Comparison of ENCODE assay signal across 8 mouse cellular contexts in genomic region chr9:67633026-67633741, GRCm38 (mm10).
DNase-seq lines count a peak whose midpoint lies in the region; ATAC-seq and TF ChIP-seq lines count a peak whose summit lies in the region.

No protein-coding gene starts in this region.

- DNase-seq in spleen, adult 2 months (ENCODE audit: low read depth in 1 of 2, low spot score in 2 of 2), result no peak
- DNase-seq in spleen, adult 12 weeks (ENCODE audit: low spot score), result no peak
- DNase-seq in embryonic facial prominence, embryonic 11.5 days (ENCODE audit: low spot score), result peak; percentile 63
- no peak for DNase-seq in heart, embryonic 10.5 days (ENCODE audit: low spot score)
- DNase-seq in liver, result peak; percentile 15
- DNase-seq in urinary bladder, postnatal 36 days (ENCODE audit: low spot score in 2 of 2), result peak; percentile 23 to 25

- no peak for TF ChIP-seq CTCF in spleen, adult 2 months (IDR thresholded peaks at IDR 0.05; ENCODE audit: extremely low read depth, insufficient read depth, insufficient read length, insufficient replicate concordance)

- H3K27ac ChIP-seq in spleen, adult 2 months (ENCODE audit: insufficient read depth, low read length), result no peak overlapping the region
- no peak overlapping the region; the same call in 1 of the 2 replicates for H3K27ac ChIP-seq in embryonic facial prominence, embryonic 11.5 days (replicated peaks; ENCODE audit: low read depth, low read length)
- H3K27ac ChIP-seq in heart, embryonic 10.5 days, result peak overlapping the region; percentile 97
- H3K27ac ChIP-seq in kidney, embryonic 14.5 days (ENCODE audit: low read depth, low read length), result peak overlapping the region; percentile 67; the same call in 1 of the 2 replicates
- peak overlapping the region; percentile 92 for H3K27ac ChIP-seq in neural tube, embryonic 13.5 days (replicated peaks)

- no peak for TF ChIP-seq POLR2A in spleen, adult 2 months (IDR thresholded peaks at IDR 0.05; ENCODE audit: low read depth, low read length)

- H3K36me3 ChIP-seq in spleen, adult 2 months (ENCODE audit: control insufficient read depth, insufficient read depth, low read length), result no peaks in the 10 kb centered on the region
- no peaks in the 10 kb centered on the region for H3K36me3 ChIP-seq in embryonic facial prominence, embryonic 11.5 days (replicated peaks; ENCODE audit: control insufficient read depth, insufficient read depth, low read depth, low read length)
- H3K36me3 ChIP-seq in heart, embryonic 10.5 days, result no peaks in the 10 kb centered on the region
- H3K36me3 ChIP-seq in kidney, embryonic 14.5 days (ENCODE audit: control insufficient read depth, insufficient read depth, low read length), result no peaks in the 10 kb centered on the region
- H3K36me3 ChIP-seq in neural tube, embryonic 13.5 days, result no peaks in the 10 kb centered on the region

- H3K4me2 ChIP-seq in embryonic facial prominence, embryonic 11.5 days (ENCODE audit: low read depth, low read length), result peak overlapping the region; percentile 99
- H3K4me2 ChIP-seq in kidney, embryonic 14.5 days (replicated peaks; ENCODE audit: low read depth, low read length), result peak overlapping the region; percentile 99
- H3K4me2 ChIP-seq in neural tube, embryonic 13.5 days, result peak overlapping the region; percentile 89

- WGBS in spleen, adult 2 months, result 2% methylated on average over 50 of the region's 50 CpGs
- under 1% methylated on average over 47 of the region's 50 CpGs for WGBS in embryonic facial prominence, embryonic 11.5 days
- WGBS in heart, embryonic 10.5 days, result under 1% methylated on average over 50 of the region's 50 CpGs
- under 1% methylated on average over 50 of the region's 50 CpGs for WGBS in kidney, embryonic 14.5 days
- under 1% methylated on average over 50 of the region's 50 CpGs for WGBS in neural tube, embryonic 13.5 days

- H3K9ac ChIP-seq in embryonic facial prominence, embryonic 11.5 days (replicated peaks; ENCODE audit: low read length), result peak overlapping the region; percentile 94
- peak overlapping the region; percentile 79 for H3K9ac ChIP-seq in kidney, embryonic 14.5 days (ENCODE audit: low read depth, low read length)
- H3K9ac ChIP-seq in neural tube, embryonic 13.5 days, result peak overlapping the region; percentile 82

- H3K27me3 ChIP-seq in spleen, adult 2 months (ENCODE audit: control insufficient read depth, insufficient read depth, low read length), result peaks cover 11% of the 10 kb centered on the region
- no peaks in the 10 kb centered on the region for H3K27me3 ChIP-seq in embryonic facial prominence, embryonic 11.5 days (ENCODE audit: control insufficient read depth, insufficient read depth, low read length)
- peaks cover 22% of the 10 kb centered on the region for H3K27me3 ChIP-seq in heart, embryonic 10.5 days (ENCODE audit: insufficient read depth, poor library complexity, severe bottlenecking)
- H3K27me3 ChIP-seq in kidney, embryonic 14.5 days (ENCODE audit: control insufficient read depth, insufficient read depth, low read length), result no peaks in the 10 kb centered on the region; the same call in none of the 2 replicates
- peaks cover 22% of the 10 kb centered on the region for H3K27me3 ChIP-seq in neural tube, embryonic 13.5 days

- H3K4me3 ChIP-seq in spleen, adult 2 months (ENCODE audit: extremely low read depth, insufficient read depth, insufficient read length), result peak overlapping the region; percentile 27; the same call in 1 of the 2 replicates
- peak overlapping the region; percentile 82 for H3K4me3 ChIP-seq in embryonic facial prominence, embryonic 11.5 days (ENCODE audit: low read depth, low read length)
- peak overlapping the region; percentile 88 for H3K4me3 ChIP-seq in heart, embryonic 10.5 days
- H3K4me3 ChIP-seq in kidney, embryonic 14.5 days (ENCODE audit: low read length), result peak overlapping the region; percentile 75
- peak overlapping the region; percentile 72 for H3K4me3 ChIP-seq in neural tube, embryonic 13.5 days

- H3K9me3 ChIP-seq in embryonic facial prominence, embryonic 11.5 days (replicated peaks; ENCODE audit: control insufficient read depth, low read length), result no peaks in the 10 kb centered on the region
- H3K9me3 ChIP-seq in heart, embryonic 10.5 days, result no peaks in the 10 kb centered on the region
- H3K9me3 ChIP-seq in kidney, embryonic 14.5 days (ENCODE audit: control insufficient read depth, low read length), result no peaks in the 10 kb centered on the region
- H3K9me3 ChIP-seq in neural tube, embryonic 13.5 days, result no peaks in the 10 kb centered on the region

- ATAC-seq in embryonic facial prominence, embryonic 11.5 days (replicated peaks; ENCODE audit: insufficient number of reproducible peaks, low FRiP score, low TSS enrichment, low read depth), result peak; percentile 35; the same call in 1 of the 2 replicates
- peak; percentile 47; the same call in 1 of the 2 replicates for ATAC-seq in kidney, embryonic 14.5 days (ENCODE audit: low FRiP score, low TSS enrichment)
- peak; percentile 66 for ATAC-seq in neural tube, embryonic 13.5 days (ENCODE audit: low read depth)

- peaks cover 4% of the 10 kb centered on the region for H3K4me1 ChIP-seq in spleen, adult 2 months (ENCODE audit: control insufficient read depth, insufficient read depth, insufficient read length)
- H3K4me1 ChIP-seq in embryonic facial prominence, embryonic 11.5 days (ENCODE audit: control insufficient read depth, insufficient read depth, low read length), result peaks cover 4% of the 10 kb centered on the region
- peaks cover 32% of the 10 kb centered on the region for H3K4me1 ChIP-seq in heart, embryonic 10.5 days
- peaks cover 3% of the 10 kb centered on the region; the same call in 1 of the 2 replicates for H3K4me1 ChIP-seq in kidney, embryonic 14.5 days (ENCODE audit: control insufficient read depth, insufficient read depth, low read length)
- H3K4me1 ChIP-seq in neural tube, embryonic 13.5 days (replicated peaks), result peaks cover 30% of the 10 kb centered on the region

Comparison
In these comparisons a context has a peak if more than half of its experiments do, and no peak if none do; other contexts are left out.
1. DNase-seq: peak in embryonic facial prominence, embryonic 11.5 days (single experiment), liver (single experiment) and urinary bladder, postnatal 36 days (2 of 2); none in spleen, adult 2 months (0 of 2), spleen, adult 12 weeks (single experiment) and heart, embryonic 10.5 days (single experiment).
2. H3K27ac ChIP-seq: peak in heart, embryonic 10.5 days (single experiment), kidney, embryonic 14.5 days (single experiment) and neural tube, embryonic 13.5 days (single experiment); none in spleen, adult 2 months (single experiment) and embryonic facial prominence, embryonic 11.5 days (single experiment).
3. H3K4me3 ChIP-seq: peak in every context shown above with its lines; median percentile 88 in heart, embryonic 10.5 days; 82 in embryonic facial prominence, embryonic 11.5 days; 75 in kidney, embryonic 14.5 days; 72 in neural tube, embryonic 13.5 days; 27 in spleen, adult 2 months.
4. Peak in every context shown above with its lines, with median percentiles within 50 percentile points of each other: ATAC-seq, H3K4me2 ChIP-seq and H3K9ac ChIP-seq.